Mouse (Mus musculus): Measurements from ENCODE around the gene Usp20. TPM values are rescaled to one million over a fixed set of nuclear protein-coding genes. Genes with fewer than 3 reads are reported as not detected.

Usp20 gene
- total RNA-seq, 2 experiments from 2014 or later, result 1.9 to 2.9 TPM

DNA sequence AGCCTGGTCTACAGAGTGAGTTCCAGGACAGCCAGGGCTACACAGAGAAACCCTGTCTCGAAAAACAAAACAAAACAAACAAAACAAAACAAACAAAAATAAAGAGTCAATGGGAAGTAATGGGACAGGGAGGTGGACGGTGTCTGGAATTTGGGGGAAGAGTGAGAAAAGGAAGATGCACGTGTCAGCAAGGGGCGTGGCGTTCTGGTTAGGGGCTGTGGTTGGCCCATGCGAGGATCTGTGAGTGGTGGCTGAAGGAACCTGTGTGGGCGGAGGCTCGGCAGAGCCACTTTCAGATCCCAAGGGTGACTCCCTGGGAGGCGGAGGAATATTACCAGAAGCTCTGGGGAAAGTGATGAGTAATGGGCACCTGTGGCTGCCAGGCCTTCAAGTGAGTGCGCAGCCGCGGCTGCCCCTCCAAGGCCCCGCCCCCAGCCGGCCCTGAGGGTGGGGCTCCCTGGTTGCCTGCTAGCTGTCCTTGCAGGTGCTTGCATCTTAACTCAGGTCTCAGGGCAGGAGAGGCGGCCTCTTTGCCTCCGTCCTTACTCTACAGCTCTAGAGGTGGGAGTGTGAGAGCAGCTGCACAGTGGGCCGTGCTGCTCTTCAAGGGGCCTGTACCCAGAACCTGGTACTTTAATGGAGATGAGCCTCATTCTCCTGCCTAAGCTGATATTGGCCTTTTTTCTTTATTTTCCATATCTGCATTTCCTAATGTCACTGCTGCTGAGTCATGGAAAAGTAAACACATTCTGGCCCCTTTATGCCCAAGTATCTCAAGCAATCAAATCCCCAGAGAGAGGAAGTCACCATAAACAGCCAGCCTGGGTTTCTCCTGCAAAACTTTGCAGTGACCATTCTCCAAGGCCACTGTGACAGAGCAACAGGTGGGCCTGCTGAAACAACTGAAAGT, 3.3 kb downstream of the Usp20 start:
- ATAC-seq (ENCODE audit: poor library complexity, severe bottlenecking), result no peak

DNA sequence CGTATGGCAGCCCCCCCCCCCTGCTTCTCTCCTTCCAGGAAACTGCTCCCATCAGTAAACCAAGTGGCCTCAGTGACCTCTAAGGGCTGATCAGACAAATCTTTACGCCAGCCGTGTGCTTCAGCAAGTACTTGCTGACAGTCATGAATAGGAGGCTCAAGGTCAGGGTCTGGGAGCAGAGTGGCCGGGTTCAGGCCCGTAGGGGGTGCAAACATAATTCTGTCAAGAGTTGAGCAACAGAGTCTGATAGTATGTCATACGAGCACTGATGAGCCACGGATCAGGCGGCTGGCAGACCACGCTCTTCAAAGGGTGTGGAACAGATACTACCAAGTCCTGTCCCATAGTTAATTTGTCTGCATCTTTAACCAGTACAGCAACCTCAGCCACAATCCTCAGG, 8.1 kb downstream of the Usp20 start:
- no peak for ATAC-seq (ENCODE audit: poor library complexity, severe bottlenecking)

DNA sequence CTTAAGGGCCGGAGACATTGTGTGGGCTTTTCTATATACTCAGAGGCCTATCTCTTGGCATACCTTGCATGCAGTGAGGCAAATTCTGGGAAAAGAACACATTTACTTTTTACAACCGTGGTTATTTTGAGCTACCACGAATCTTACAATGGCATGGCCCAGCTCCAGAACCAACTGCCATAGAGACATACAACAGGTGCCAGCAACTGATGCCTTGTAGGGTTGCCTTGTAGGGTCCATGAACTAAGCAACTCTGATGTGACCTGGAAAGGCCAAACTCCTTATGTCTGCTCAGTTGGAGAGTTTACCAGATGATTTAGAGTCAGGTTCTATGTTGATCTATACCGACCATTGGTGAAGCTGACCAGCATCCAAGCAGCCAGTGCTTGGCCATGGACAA, 12.8 kb downstream of the Usp20 start:
- ATAC-seq (ENCODE audit: poor library complexity, severe bottlenecking), result no peak

DNA sequence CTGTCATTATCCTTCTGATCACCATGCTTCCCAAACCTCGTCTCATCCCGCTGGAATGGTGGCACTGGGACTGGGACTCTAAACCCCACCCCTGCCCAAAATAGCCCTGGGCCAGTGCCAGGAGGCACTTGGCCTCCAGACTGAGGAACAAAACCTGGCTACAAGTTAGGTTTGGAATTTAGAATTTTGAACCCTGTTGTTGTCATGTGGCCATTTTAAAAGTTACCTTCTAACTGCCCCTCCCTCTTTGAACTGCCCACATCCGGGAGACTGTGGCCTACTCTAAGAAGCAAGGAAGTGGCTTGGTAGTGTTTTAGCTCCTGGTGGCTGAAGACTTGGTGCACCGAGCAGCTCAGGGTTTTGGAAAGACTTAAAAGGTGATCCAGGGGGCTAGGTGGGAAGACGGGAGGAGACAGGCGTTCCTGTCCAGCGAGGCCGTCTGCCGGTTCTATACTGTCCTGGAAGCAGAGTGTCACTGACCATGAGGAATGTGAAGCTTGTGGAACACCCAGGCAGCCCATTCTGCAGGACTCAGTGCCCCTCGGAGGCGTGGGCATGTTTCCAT, 13.4 kb downstream of the Usp20 start:
- no peak for ATAC-seq (ENCODE audit: poor library complexity, severe bottlenecking)

DNA sequence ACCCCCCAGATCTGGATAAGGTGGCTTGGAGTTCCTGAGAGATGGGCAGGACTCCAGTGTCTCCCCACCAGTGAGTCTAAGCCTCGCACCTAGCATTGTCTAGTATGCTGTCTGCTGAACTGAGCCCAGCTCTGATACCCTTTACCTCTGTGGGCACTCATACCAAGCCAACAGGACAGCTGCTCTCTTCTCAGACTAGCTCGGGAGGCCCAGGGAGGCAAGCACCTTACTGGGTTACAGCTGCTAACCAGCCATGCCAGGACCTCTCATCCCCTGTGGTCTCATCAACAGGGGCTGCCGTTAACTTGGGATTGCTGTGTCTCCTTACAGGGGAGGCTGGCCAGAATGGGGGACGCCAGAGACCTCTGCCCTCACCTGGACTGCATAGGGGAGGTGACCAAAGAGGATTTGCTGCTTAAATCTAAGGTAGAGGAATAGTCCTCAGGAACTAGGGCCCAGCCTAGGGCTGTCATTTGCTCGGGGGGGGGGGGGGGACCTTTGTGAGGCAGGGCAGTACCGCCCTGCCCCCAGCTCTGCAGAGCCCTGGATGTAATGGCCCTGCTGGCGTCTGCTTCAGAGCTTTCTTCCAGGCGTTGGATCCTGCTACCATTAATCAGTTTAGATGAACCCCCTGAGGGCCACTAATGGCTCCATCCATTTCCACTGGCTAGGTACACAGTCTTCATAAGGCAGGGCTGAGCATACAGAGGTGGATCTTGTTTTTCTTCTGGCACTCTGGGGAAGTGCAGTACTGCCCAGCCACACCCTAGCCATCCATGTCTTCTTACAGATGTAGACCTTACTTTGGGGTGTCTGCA, 16.6 kb downstream of the Usp20 start:
- no peak for ATAC-seq (ENCODE audit: poor library complexity, severe bottlenecking)

DNA sequence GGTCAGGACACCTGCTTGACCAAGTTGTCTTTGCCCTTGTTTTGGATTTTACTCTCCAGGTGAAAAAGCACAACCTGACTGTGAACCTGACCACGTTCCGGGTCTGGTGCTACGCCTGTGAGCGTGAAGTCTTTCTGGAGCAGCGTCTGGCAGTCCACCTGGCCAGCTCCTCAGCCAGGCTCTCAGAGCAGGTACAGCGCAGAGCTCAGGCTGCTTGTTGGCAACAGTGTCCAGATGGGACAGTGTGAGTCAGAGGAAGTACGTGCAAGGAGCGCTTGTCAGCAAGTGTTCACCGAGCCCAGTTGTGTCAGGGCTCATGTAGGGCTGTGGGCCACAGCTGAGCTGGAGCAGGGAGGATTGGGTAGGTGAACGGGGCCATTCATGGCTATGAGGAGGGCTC, 20.8 kb downstream of the Usp20 start:
- ATAC-seq (ENCODE audit: poor library complexity, severe bottlenecking), result no peak

DNA sequence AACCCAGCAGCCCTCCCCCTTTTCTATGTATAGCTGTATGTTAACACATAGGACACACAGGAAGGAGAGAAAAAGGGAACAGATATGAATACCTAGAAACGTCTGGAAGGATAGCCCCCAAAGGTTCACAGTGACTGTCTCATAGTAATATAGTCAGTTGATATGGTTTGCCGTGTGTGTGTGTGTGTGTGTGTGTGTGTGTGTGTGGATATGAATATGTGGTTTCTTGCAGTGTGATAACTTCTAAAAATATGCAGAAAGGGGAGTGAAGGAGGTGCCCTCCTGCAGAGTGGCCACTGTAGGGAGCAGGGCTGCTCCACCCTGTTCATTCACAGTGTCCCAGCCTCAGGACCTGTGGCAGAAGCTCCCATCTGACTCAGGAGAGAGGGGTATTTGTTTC, 23.4 kb downstream of the Usp20 start:
- ATAC-seq (ENCODE audit: poor library complexity, severe bottlenecking), result no peak

DNA sequence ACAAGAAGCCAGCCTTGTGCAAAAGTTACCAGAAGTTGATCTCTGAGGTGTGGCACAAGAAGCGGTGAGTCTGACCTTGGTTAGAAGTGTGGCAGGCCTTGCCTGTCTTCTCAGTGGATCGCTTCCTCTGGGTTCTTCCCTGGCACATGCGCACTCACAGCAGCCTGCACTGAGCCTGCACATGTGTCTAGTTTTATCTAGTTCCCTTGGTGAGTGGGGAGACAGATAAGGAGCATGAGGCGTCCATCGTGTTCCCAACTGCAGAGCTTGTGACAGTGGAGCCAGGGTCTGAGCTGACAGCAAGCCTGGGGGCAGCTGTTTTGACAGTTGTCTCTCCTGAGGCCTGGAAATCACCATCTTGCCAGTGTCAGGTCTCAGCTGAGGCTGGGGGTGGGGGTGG, 24.4 kb downstream of the Usp20 start:
- ATAC-seq (ENCODE audit: poor library complexity, severe bottlenecking), result 0 out of 2 replicates have a peak, but pooled peaks have one; percentile 35

DNA sequence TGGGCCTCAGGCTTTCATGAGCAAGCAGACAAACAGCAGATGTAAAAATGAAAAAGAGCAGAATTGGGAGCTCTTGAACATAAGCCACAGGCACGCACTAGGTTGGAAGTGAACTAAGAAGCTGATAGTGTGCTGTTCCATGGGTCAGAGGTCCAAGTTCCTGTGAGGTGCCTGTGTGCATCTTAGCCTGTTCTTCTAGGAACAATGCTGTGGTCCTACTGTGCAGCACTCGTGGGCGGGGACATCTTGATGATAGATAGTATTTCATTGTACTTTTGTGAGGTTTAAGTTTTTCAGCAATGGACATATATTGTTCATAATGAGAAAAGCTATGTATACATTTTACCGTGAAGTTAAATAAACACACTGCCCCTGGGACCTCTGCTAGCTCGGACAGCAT, 25.1 kb downstream of the Usp20 start:
- ATAC-seq (ENCODE audit: poor library complexity, severe bottlenecking), result no peak

DNA sequence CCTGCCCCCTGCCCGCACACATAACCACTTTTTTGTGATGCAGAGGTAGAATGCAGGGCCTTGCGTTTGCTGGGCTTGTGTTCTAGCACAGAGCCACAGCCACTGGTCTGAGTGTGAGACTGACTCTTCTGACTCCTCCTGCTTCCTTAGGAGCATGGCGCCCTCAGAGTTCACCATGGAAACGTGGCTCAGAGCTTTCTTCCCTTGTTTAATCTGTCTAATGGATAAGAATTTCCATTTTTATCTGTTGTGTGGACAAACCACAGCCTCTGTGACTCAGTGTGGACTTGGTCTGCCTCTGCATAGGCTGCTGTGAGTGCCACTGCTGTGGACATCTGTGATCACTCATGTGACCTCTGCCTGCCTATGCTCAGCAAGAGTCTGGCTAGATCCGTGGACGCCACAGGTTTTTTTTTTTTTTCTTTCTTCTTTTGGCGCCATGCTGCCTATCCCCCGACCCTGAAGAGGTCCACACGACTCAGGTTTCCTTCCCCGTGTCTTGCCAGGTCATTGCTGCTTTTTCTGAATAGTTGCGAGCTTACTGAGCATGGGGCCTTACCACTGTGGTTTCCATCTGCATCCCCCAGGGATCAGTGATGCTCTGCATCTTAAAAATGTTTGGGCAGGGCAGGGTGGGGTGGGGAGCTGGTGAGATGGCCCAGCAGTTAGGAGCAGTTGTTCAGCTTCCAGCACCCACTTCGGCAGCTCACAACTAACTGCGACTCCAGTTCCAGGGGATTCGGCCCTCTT, 31.5 kb downstream of the Usp20 start:
- no peak for ATAC-seq (ENCODE audit: poor library complexity, severe bottlenecking)

DNA sequence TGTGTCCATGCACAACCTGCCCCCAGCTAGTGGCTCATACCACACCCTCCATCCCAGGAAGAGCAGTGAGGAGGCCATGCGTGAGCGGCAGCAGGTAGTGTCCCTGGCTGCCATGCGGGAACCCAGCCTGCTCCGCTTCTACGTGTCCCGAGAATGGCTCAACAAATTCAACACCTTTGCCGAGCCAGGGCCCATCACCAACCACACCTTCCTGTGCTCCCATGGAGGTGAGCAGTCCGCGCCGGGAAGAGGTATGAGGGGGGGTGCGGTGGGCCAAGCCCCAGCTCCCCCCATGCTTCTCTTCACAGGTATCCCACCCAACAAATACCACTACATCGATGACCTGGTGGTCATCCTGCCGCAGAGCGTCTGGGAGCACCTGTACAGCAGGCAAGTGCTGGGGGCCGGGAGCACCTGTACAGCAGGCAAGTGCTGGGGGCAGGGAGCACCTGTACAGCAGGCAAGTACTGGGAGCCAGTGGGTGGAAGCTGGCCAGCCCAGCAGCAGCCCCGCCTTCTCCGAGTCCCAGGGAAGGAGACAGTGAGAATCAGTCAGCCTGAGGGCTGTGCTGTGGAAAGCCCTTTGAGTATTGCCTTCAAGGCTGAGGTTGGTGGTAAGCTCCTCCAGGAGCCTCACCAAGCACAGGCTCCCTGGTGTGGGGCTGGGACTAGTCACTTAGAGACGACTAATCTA, 35.7 kb downstream of the Usp20 start:
- no peak for ATAC-seq (ENCODE audit: poor library complexity, severe bottlenecking)

DNA sequence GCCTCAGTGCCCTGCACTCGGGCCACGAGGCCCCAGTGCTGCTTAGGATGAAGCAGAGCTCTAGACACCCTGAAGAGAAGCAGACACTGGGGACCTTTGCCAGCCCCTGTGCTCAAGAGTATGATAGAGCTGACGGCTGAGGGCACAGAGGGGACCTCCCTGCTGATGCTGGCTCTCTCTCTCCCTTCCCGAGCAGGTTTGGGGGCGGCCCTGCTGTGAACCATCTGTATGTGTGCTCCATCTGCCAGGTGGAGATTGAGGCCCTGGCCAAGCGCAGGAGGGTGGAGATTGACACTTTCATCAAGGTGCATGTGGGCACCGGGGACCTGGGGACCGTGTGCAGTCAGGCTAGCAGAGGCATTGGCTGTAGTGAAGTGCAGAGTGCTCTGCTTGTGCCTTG, 36.4 kb downstream of the Usp20 start:
- ATAC-seq (ENCODE audit: poor library complexity, severe bottlenecking), result no peak

DNA sequence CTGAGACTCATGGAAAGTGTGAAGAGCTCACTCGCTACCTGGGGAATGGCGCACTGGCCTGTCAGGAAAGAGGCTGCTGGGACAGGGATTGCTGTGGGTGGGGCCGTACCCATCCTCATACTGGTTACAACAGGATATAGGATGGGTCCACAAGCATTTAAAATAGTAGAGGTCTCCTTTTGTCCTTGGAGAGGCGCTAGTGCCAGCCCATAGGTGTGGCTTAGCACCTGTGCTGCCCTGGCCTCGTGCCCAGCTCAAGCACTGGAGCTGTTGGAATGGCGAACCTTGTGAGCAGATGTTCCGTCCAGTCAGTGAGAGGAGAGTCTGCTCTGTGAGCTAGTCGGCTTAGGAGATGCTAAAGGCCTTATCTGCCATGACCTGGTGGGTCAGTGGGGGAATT, 36.9 kb downstream of the Usp20 start:
- no peak for ATAC-seq (ENCODE audit: poor library complexity, severe bottlenecking)

DNA sequence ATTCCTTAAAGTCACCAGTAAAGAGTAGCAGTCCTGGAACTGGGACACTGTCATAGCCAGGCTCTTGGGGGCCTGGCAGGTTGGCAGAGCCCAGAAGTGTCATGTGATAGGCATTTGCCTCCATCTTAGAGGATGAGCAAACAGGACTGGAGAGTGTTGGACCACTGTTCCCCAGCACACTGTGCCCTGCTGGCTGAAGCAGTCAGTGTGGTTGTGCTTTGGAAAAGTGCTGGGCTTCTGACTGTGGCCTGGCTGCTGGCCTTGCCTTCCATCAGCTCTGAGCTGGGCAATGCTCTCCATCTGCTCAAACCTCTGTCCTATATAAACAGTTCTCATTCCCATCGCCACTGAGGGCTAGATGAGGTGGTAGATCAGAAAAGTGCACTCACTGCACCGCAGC, 38.1 kb downstream of the Usp20 start:
- ATAC-seq (ENCODE audit: poor library complexity, severe bottlenecking), result no peak

DNA sequence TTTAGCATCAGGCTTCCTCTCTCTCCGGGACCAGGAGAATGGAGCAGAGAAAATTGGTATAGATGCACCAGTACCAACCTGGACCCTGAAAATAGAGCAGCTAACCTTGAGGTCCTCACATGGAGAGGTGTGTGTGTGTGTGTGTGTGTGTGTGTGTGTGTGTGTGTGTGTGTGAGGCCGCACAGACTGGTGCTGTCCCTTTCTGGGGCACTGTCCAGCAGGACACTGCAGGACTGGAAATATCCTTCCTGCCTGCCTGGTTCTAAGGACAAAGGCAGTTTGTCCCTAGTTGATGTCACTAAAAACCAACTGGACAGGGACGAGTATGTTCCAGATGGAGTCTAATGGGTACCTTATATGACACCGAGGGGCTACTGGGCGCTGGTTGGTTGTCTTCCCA, 41.9 kb downstream of the Usp20 start:
- ATAC-seq (ENCODE audit: poor library complexity, severe bottlenecking), result no peak

DNA sequence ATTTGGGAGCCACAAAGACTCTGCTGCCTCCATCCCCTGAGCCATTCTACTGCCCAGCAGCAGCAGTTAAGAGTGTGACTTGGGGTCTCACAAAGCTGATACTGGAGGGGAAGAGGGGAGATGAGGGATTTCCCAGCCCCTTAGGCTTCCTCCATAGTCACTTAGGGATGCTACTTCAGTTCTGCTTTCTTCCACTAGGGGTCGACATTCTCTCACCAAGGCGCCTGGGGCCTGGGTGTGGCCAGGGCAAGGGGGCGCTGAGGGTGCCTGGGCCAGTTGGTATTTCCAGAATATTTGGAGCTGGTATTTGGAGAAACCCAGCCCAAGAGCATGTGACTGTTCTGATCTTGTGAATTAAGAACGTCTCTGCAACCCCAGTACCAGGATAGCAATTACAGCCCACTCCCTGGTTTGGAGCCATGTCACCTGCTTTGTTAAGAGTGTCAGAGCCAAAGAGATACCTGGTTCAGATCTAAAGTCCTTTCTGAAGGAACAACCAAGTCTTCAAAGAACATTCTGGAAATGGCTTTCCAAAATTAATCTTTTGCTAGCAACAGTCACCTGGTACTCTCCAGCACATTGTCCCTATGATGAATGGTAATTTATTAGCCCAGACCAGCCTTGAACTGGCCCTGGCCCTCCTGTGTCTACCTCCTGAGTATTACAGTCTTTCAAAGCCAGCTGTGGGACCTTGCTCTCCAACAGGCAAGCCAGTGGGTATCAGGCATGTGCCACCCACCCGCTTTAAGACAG, 42.7 kb downstream of the Usp20 start:
- peak; percentile 83 for ATAC-seq (ENCODE audit: poor library complexity, severe bottlenecking)

DNA sequence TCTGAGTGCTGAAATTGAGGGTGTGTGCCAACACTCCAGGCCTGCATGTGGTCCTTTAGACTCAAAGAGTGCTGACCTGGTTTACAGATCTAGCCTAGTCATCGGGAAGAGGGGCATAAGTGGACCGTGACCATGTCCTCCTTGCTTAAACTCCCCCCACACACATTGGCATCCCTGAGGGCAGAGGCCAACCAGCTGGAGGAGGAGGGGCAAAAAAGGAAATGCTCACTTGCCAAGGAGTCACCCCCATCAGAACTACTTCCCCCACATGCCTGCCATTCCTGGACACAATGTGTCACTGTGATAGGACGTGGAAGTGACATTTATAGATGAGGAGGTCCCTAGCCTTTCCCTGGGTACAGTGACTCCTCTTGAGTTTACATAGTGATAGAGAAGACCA, 43.4 kb downstream of the Usp20 start:
- no peak for ATAC-seq (ENCODE audit: poor library complexity, severe bottlenecking)

DNA sequence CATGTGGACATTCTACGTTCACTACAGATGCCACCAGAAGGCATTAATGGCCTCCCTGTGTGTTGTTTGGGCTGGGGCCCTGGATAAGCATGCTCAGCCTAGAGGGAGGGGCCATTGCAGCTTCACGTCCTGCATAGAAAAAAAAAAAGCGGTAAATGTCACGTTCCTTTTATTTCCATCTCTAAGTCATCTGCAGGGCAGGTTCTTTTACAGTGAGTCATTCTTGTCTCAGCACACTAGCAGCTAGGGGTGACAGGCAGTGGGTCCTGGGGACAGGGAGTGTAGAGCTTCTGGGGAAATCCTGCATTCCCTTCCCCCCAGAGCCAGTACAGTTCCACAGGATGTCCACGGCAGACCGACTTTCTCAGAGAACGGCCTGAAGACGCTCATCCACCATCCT, 44.6 kb downstream of the Usp20 start:
- no peak for ATAC-seq (ENCODE audit: poor library complexity, severe bottlenecking)

DNA sequence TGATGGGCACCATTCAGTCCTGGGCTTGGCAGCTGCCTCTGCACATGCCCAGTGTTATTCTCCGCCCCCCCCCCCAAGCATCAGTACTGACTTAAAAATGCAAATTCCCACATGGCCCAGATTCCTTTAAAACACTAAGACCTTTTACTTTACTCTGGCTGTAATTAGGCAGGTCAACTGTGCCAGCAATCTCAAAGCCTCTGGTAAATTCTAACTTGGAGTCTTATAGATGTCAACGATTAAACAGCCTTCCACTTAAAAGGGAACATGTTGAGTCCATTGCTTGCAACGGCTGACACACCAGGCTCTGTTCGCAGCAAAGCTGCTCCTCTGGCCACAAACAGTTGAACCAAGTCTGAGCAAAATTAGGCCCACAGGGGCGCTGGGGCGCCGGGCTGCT, 49.9 kb downstream of the Usp20 start:
- no peak for ATAC-seq (ENCODE audit: poor library complexity, severe bottlenecking)

DNA sequence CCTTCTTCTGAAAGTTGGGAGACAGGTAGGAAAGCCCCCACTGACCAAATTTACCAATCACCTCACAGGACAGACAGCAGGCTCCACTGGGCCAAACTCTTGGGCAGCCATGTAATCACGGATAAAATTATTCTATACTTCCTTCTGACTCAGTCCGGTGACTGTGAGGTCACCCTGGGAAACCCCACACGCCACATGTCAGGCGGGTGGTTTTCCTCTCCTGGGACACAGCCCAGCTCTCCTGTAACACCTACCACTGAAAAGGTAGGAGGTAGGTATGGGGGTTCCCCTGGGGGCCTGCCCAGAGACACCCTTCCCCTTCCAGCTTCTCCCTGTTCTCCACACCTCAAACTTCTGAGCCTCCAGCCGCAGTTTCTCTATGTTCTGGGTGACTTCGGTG, 54.7 kb downstream of the Usp20 start:
- ATAC-seq (ENCODE audit: poor library complexity, severe bottlenecking), result no peak
